Mouse (Mus musculus): ENCODE measurements at regions not wholly inside any gene's neighbourhood (a gene's known extent, or its start where the extent isn't known, plus 50 kb on each side); places are given as distances from the start of the nearest gene placed in this dataset.

- H3K27ac ChIP-seq (ENCODE audit: insufficient read depth, low read length): no peak overlapping the region
Observed at GRCm38 (mm10) chr2:142560896-142561500, 340.3 kb downstream of the Kif16b start.

DNA sequence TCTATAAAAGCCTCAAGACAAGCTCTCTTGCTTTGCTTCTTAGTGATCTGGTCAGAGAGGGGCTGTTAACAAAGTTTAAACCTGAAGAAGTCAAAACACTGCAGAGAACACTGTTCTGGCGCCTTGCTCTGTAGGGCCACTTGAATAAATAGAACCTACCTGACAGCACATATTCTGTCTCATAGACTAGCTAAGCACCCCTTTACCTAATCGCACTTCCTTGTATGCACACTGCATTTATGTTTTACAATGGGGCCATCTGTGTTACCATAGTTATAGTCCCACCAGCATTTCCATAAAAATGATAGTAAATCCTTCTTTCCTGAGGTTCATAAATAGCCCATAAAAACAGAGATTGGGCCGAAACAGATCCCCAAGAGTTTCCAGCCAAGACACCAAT lies 340.9 kb downstream of the Kif16b start:
- no peak overlapping the region for H3K4me3 ChIP-seq (replicated peaks; ENCODE audit: insufficient read depth, low read depth, low read length)
- no peaks in the 10 kb centered on the region for H3K27me3 ChIP-seq (ENCODE audit: control insufficient read depth, insufficient read depth, low read length)
- no peak overlapping the region for H3K27ac ChIP-seq (ENCODE audit: insufficient read depth, low read length)
- no peaks in the 10 kb centered on the region for H3K4me1 ChIP-seq (ENCODE audit: control insufficient read depth, insufficient read depth, low read length)
- DNase-seq: no peak
- TF ChIP-seq POLR2A (IDR thresholded peaks at IDR 0.05; ENCODE audit: borderline replicate concordance, insufficient read depth, low read length) (no peak), CTCF (IDR thresholded peaks at IDR 0.05; ENCODE audit: borderline replicate concordance, insufficient read depth, low read depth, low read length) (no peak)
- 92% methylated on average over 3 of the region's 3 CpGs for WGBS

More at GRCm38 (mm10) chr2:142560896-142561500, 340.3 kb downstream of the Kif16b start:
- DNase-seq: peak in 1 of 2 experiments; percentile 17
- Histone ChIP-seq H3K4me1 (ENCODE audit: control insufficient read depth, insufficient read depth, low read length) (no peaks in the 10 kb centered on the region), H3K27me3 (ENCODE audit: control insufficient read depth, insufficient read depth, low read length) (no peaks in the 10 kb centered on the region), H3K4me3 (replicated peaks; ENCODE audit: insufficient read depth, low read depth, low read length) (no peak overlapping the region)
- WGBS: 41% methylated on average over 4 of the region's 4 CpGs
- TF ChIP-seq CTCF (IDR thresholded peaks at IDR 0.05; ENCODE audit: borderline replicate concordance, insufficient read depth, low read depth, low read length): no peak
- TF ChIP-seq POLR2A (IDR thresholded peaks at IDR 0.05; ENCODE audit: borderline replicate concordance, insufficient read depth, low read length): no peak

DNA sequence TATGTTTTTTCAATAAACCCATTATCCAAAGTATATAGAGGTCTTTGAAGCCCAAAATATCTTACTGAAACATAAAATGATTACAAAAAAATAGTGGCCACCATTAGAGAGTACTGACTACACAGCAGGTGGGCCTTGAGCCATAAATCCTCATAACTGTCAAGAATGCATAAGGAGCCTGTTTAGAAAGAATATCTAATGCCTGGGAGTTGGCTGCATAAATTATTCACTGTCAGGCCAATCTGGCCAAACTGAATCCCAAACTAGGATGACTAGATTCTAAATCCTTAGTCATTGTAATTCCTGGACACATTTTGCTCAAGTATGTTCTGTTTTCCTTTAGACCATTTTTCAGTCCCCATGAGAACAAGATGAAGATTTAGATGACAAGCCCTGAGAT lies 341.4 kb downstream of the Kif16b start:
- no peak for DNase-seq
- TF ChIP-seq CTCF (IDR thresholded peaks at IDR 0.05; ENCODE audit: borderline replicate concordance, insufficient read depth, low read depth, low read length) (no peak), POLR2A (IDR thresholded peaks at IDR 0.05; ENCODE audit: borderline replicate concordance, insufficient read depth, low read length) (no peak)
- no peaks in the 10 kb centered on the region for H3K27me3 ChIP-seq (ENCODE audit: control insufficient read depth, insufficient read depth, low read length)
- no peak overlapping the region for H3K27ac ChIP-seq (ENCODE audit: insufficient read depth, low read length)
- H3K4me3 ChIP-seq (replicated peaks; ENCODE audit: insufficient read depth, low read depth, low read length): no peak overlapping the region
- H3K4me1 ChIP-seq (ENCODE audit: control insufficient read depth, insufficient read depth, low read length): no peaks in the 10 kb centered on the region

- Histone ChIP-seq H3K27me3 (ENCODE audit: control insufficient read depth, insufficient read depth, low read length) (no peaks in the 10 kb centered on the region), H3K4me3 (replicated peaks; ENCODE audit: insufficient read depth, low read depth, low read length) (no peak overlapping the region), H3K4me1 (ENCODE audit: control insufficient read depth, insufficient read depth, low read length) (no peaks in the 10 kb centered on the region), H3K27ac (ENCODE audit: insufficient read depth, low read length) (no peak overlapping the region)
- DNase-seq: peak; percentile 53 to 79
- 13% methylated on average over 2 of the region's 2 CpGs for WGBS
- TF ChIP-seq POLR2A (IDR thresholded peaks at IDR 0.05; ENCODE audit: borderline replicate concordance, insufficient read depth, low read length): no peak
- peak; percentile 37; the same call in 1 of the 2 replicates for TF ChIP-seq CTCF (IDR thresholded peaks at IDR 0.05; ENCODE audit: borderline replicate concordance, insufficient read depth, low read depth, low read length)
Observed at GRCm38 (mm10) chr2:142554851-142555250, 346.5 kb downstream of the Kif16b start.

GRCm38 (mm10) chr2:142551690-142552089 lies 349.6 kb downstream of the Kif16b start:
- no peaks in the 10 kb centered on the region for H3K4me1 ChIP-seq (ENCODE audit: control insufficient read depth, insufficient read depth, low read length)
- WGBS: 86% methylated on average over 3 of the region's 3 CpGs

DNA sequence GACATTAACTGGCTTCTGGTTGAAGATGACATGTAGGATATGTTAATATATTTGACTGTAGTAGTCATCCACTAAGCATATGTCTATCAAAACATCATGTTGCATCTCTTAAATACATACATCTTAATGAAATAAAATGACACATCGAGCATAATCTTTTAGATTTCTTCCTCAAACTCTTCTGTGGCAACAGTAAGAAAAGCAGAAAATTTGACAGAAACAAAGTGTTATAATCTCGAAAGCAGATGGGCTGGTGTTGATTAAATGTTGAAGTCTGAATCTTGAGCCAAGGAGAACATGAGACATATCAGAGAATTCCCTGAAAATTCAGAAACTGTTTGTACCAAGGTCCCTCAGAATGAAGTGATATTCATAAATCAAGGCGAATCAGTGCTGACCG lies 352.6 kb downstream of the Kif16b start:
- WGBS: 95% methylated on average over 4 of the region's 4 CpGs
- Histone ChIP-seq H3K27ac (ENCODE audit: insufficient read depth, low read length) (no peak overlapping the region), H3K4me1 (ENCODE audit: control insufficient read depth, insufficient read depth, low read length) (no peaks in the 10 kb centered on the region), H3K27me3 (ENCODE audit: control insufficient read depth, insufficient read depth, low read length) (no peaks in the 10 kb centered on the region), H3K4me3 (replicated peaks; ENCODE audit: insufficient read depth, low read depth, low read length) (no peak overlapping the region)
- DNase-seq: no peak
- TF ChIP-seq POLR2A (IDR thresholded peaks at IDR 0.05; ENCODE audit: borderline replicate concordance, insufficient read depth, low read length): no peak
- TF ChIP-seq CTCF (IDR thresholded peaks at IDR 0.05; ENCODE audit: borderline replicate concordance, insufficient read depth, low read depth, low read length): no peak

More at GRCm38 (mm10) chr2:142551690-142552089, 349.6 kb downstream of the Kif16b start:
- Histone ChIP-seq H3K27me3 (ENCODE audit: control insufficient read depth, insufficient read depth, low read length) (no peaks in the 10 kb centered on the region), H3K4me3 (replicated peaks; ENCODE audit: insufficient read depth, low read depth, low read length) (no peak overlapping the region), H3K27ac (ENCODE audit: insufficient read depth, low read length) (no peak overlapping the region)
- no peak for TF ChIP-seq CTCF (IDR thresholded peaks at IDR 0.05; ENCODE audit: borderline replicate concordance, insufficient read depth, low read depth, low read length)
- TF ChIP-seq POLR2A (IDR thresholded peaks at IDR 0.05; ENCODE audit: borderline replicate concordance, insufficient read depth, low read length): no peak
- no peak for DNase-seq

GRCm38 (mm10) chr2:142544937-142545336 lies 356.4 kb downstream of the Kif16b start:
- Histone ChIP-seq H3K27me3 (ENCODE audit: control insufficient read depth, insufficient read depth, low read length) (no peaks in the 10 kb centered on the region), H3K27ac (ENCODE audit: insufficient read depth, low read length) (no peak overlapping the region), H3K4me3 (replicated peaks; ENCODE audit: insufficient read depth, low read depth, low read length) (no peak overlapping the region), H3K4me1 (ENCODE audit: control insufficient read depth, insufficient read depth, low read length) (no peaks in the 10 kb centered on the region)
- no peak for DNase-seq
- WGBS: 39% methylated on average over 6 of the region's 6 CpGs
- TF ChIP-seq POLR2A (IDR thresholded peaks at IDR 0.05; ENCODE audit: borderline replicate concordance, insufficient read depth, low read length) (no peak), CTCF (IDR thresholded peaks at IDR 0.05; ENCODE audit: borderline replicate concordance, insufficient read depth, low read depth, low read length) (no peak)

- Histone ChIP-seq H3K4me3 (replicated peaks; ENCODE audit: insufficient read depth, low read depth, low read length) (no peak overlapping the region), H3K27me3 (ENCODE audit: control insufficient read depth, insufficient read depth, low read length) (no peaks in the 10 kb centered on the region), H3K27ac (ENCODE audit: insufficient read depth, low read length) (no peak overlapping the region), H3K4me1 (ENCODE audit: control insufficient read depth, insufficient read depth, low read length) (no peaks in the 10 kb centered on the region)
- TF ChIP-seq POLR2A (IDR thresholded peaks at IDR 0.05; ENCODE audit: borderline replicate concordance, insufficient read depth, low read length) (no peak), CTCF (IDR thresholded peaks at IDR 0.05; ENCODE audit: borderline replicate concordance, insufficient read depth, low read depth, low read length) (no peak)
- WGBS: 54% methylated on average over 1 of the region's 1 CpGs
- no peak for DNase-seq
Observed at GRCm38 (mm10) chr2:142539980-142540379, 361.4 kb downstream of the Kif16b start.

Data from cerebellum, adult 2 months (tissue).